Mouse (Mus musculus) stomach, adult 2 months (tissue): Measurements from ENCODE around the gene Abcb9. TPM values are rescaled to one million over a fixed set of nuclear protein-coding genes. Genes with fewer than 3 reads are reported as not detected.

Experiments
- polyA plus RNA-seq: library from polyadenylated mRNA; depleted of rRNA; stranded (reverse); fragments of >200 nt; gene quantifications from 2 replicates; pipeline ENCODE4 v1.2.3, GENCODE M21; 2012; rRNA removed

Abcb9 gene
- 15.6 and 22.1 TPM in 2 replicates for polyA plus RNA-seq

GRCm38 (mm10) chr5:124095596-124096232, at the start of gene Abcb9:
Abcb9 (minus strand) TSS chr5:124095798.

GRCm38 (mm10) chr5:124115990-124116845, 20.6 kb upstream of the Abcb9 start, which contains the start of gene Arl6ip4:
Arl6ip4 (plus strand) TSS chr5:124116089.

GRCm38 (mm10) chr5:124111742-124112497, 16.3 kb upstream of the Abcb9 start, which contains the start of gene Ogfod2:
Ogfod2 (plus strand) TSS chr5:124112297.

GRCm38 (mm10) chr5:124032001-124032508, 63.5 kb downstream of the Abcb9 start, which contains the start of gene Vps37b:
Vps37b (minus strand) TSS chr5:124032270.

Other genes starting within 250 kb of the Abcb9 start
- gene Hcar2, start 230.3 kb downstream of the Abcb9 start, polyA plus RNA-seq: 5.4 and 7.4 TPM in 2 replicates
- gene Hcar1, start 215.8 kb downstream of the Abcb9 start, polyA plus RNA-seq: 2.0 and 2.5 TPM in 2 replicates
- 1.1 and 4.4 TPM in 2 replicates for gene Denr, start 188.6 kb downstream of the Abcb9 start, polyA plus RNA-seq
- gene Gm43518, start 168.4 kb downstream of the Abcb9 start, polyA plus RNA-seq: 0.14 TPM in 1 of 2 replicates, not detected in the other
- gene Ccdc62, start 165.1 kb downstream of the Abcb9 start, polyA plus RNA-seq: 0.24 and 0.44 TPM in 2 replicates
- 23.9 and 27.6 TPM in 2 replicates for gene Hip1r, start 122.2 kb downstream of the Abcb9 start, polyA plus RNA-seq
- 46.1 and 61.4 TPM in 2 replicates for gene Vps37b, start 63.5 kb downstream of the Abcb9 start, polyA plus RNA-seq
- 45.3 and 85.6 TPM in 2 replicates for gene Ogfod2, start 16.5 kb upstream of the Abcb9 start, polyA plus RNA-seq
- 9.9 and 13.7 TPM in 2 replicates for gene Arl6ip4, start 20.3 kb upstream of the Abcb9 start, polyA plus RNA-seq
- gene Pitpnm2, start 154.0 kb upstream of the Abcb9 start, polyA plus RNA-seq: 18.4 and 19.5 TPM in 2 replicates
- 0.40 and 0.56 TPM in 2 replicates for gene Mphosph9, start 232.2 kb upstream of the Abcb9 start, polyA plus RNA-seq
- 1.1 and 1.5 TPM in 2 replicates for gene 2810006K23Rik, start 232.3 kb upstream of the Abcb9 start, polyA plus RNA-seq